Mouse (Mus musculus): ENCODE data around the gene Alg12. TPM values are rescaled to one million over a fixed set of nuclear protein-coding genes. Genes with fewer than 3 reads are reported as not detected.
"Not testable (repeated sequence)": the region's sequence is repeated elsewhere in the genome, so short reads cannot be mapped to it uniquely, and the experiment has no call there.

Alg12 gene
- total RNA-seq, 2 experiments from 2014 or later = 3.6 to 3.7 TPM

GRCm38 (mm10) chr15:88801903-88802302, 17.2 kb downstream of the Alg12 start:
- no peak for DNase-seq
- intact Hi-C loops (cut with DNase I) = no loop called here

- intact Hi-C loops (cut with DNase I) = no loop called here
- no peak for DNase-seq
Observed at GRCm38 (mm10) chr15:88800921-88801354, 18.2 kb downstream of the Alg12 start.

- no peak for DNase-seq
Observed at GRCm38 (mm10) chr15:88799950-88800371, 19.2 kb downstream of the Alg12 start.

GRCm38 (mm10) chr15:88794729-88795128, 24.4 kb downstream of the Alg12 start:
- intact Hi-C loops (cut with DNase I); DNase-seq: not testable (repeated sequence)

More at GRCm38 (mm10) chr15:88799950-88800371, 19.2 kb downstream of the Alg12 start:
- intact Hi-C loops (cut with DNase I) = no loop called here

- no peak for DNase-seq
- intact Hi-C loops (cut with DNase I) = no loop called here
Observed at GRCm38 (mm10) chr15:88792140-88792850, 26.8 kb downstream of the Alg12 start.

GRCm38 (mm10) chr15:88774630-88775029, 44.5 kb downstream of the Alg12 start:
- intact Hi-C loops (cut with DNase I) = not testable (repeated sequence)

GRCm38 (mm10) chr15:88768537-88768936, 50.6 kb downstream of the Alg12 start:
- intact Hi-C loops (cut with DNase I) = no loop called here
- no peak for DNase-seq

More at GRCm38 (mm10) chr15:88774630-88775029, 44.5 kb downstream of the Alg12 start:
- not testable (repeated sequence) for DNase-seq

GRCm38 (mm10) chr15:88766139-88766538, 53.0 kb downstream of the Alg12 start:
- DNase-seq; intact Hi-C loops (cut with DNase I): not testable (repeated sequence)

GRCm38 (mm10) chr15:88761551-88761950, 57.6 kb downstream of the Alg12 start:
- intact Hi-C loops (cut with DNase I) = no loop called here
- DNase-seq = no peak

GRCm38 (mm10) chr15:88758061-88758460, 61.1 kb downstream of the Alg12 start:
- no peak for DNase-seq
- intact Hi-C loops (cut with DNase I) = loop anchor here (10.0 kb wide), 1 partner anchor 57 kb away; the partner anchor contains the start of genes Alg12 and Creld2

GRCm38 (mm10) chr15:88755761-88756160, 63.4 kb downstream of the Alg12 start:
- intact Hi-C loops (cut with DNase I) = loop anchor here (10.0 kb wide), 1 partner anchor 59 kb away; the partner anchor contains the start of genes Alg12 and Creld2
- no peak for DNase-seq

Other genes with a start within 250 kb of the Alg12 start
- not detected for gene Zdhhc25, start 219.0 kb downstream of the Alg12 start, total RNA-seq (2021)
- gene Brd1, start 85.1 kb downstream of the Alg12 start, total RNA-seq (2021) = 10 to 100 TPM; 21.0 to 22.3 TPM
- gene Zbed4, start 67.7 kb downstream of the Alg12 start, total RNA-seq (2021) = 10 to 100 TPM; 10.7 to 11.1 TPM
- 1 to 10 TPM; 6.6 to 8.9 TPM for gene Creld2, start 328 bp upstream of the Alg12 start, total RNA-seq (2021)
- gene Pim3, start 42.9 kb upstream of the Alg12 start, total RNA-seq (2021) = 10 to 100 TPM; 22.1 to 32.2 TPM
- gene Ttll8, start 135.1 kb upstream of the Alg12 start, total RNA-seq (2021) = not detected
- gene Mlc1, start 159.7 kb upstream of the Alg12 start, total RNA-seq (2021) = not detected
- not detected for gene Mov10l1, start 163.6 kb upstream of the Alg12 start, total RNA-seq (2021)
- gene Panx2, start 240.4 kb upstream of the Alg12 start, total RNA-seq (2021) = not detected

All from gastrocnemius, postnatal 36 days (tissue).